Comparison of ENCODE assay signal across 15 mouse cellular contexts in genomic region chr15:79720267-79720666, GRCm38 (mm10).
"Had no signal": no experiment of that assay in that cellular context is flagged by ENCODE, and none has a peak within 500 bp of the region (broad histone marks: within the 10 kb centered on the region; RNA-seq: fewer than 3 reads in every experiment).

No protein-coding gene starts in this region.

- H3K4me1 ChIP-seq: neural tube, embryonic 15.5 days; stomach, embryonic 15.5 days had no signal

- H3K27ac ChIP-seq: neural tube, embryonic 15.5 days; stomach, embryonic 15.5 days; stomach, postnatal 0 days had no signal

- H3K9me3 ChIP-seq: neural tube, embryonic 15.5 days; stomach, embryonic 15.5 days had no signal

- H3K4me3 ChIP-seq: neural tube, embryonic 15.5 days; stomach, embryonic 15.5 days had no signal

- DNase-seq: retina, postnatal 1 day; right cerebral cortex, adult 18-20 months; right cerebral cortex, postnatal 14 days; right cerebral cortex, postnatal 25 days; right cerebral cortex, postnatal 4 days; spleen, adult 18-20 months; thymus, adult 18-20 months; thymus, adult 2 months; thymus, postnatal 14 days; thymus, postnatal 25 days; thymus, postnatal 36 days; thymus, postnatal 4 days had no signal

- H3K9ac ChIP-seq: neural tube, embryonic 15.5 days; stomach, embryonic 15.5 days had no signal

- H3K27me3 ChIP-seq: neural tube, embryonic 15.5 days; stomach, embryonic 15.5 days had no signal

- H3K4me2 ChIP-seq: neural tube, embryonic 15.5 days; stomach, embryonic 15.5 days had no signal
